Mouse (Mus musculus) forebrain, embryonic 13.5 days (tissue): ENCODE measurements around the gene Ptprn2. TPM values are rescaled to one million over a fixed set of nuclear protein-coding genes. Genes with fewer than 3 reads are reported as not detected.

Experiments
- ATAC-seq: fragments of 200-750 bp; cut with Nextera tagmentation; 2 replicates; pipeline ENCODE4 v1.8.0; 2017
- H3K27ac ChIP-seq: fragments of 300-500 bp; sonication (generic); 2 replicates; pipeline ENCODE4 v1.5.1; 2015; ENCODE audit warnings: inconsistent platforms, mild to moderate bottlenecking, moderate library complexity
- H3K27me3 ChIP-seq: fragments of 300-500 bp; sonication (generic); 2 replicates; pipeline ENCODE4 v1.6.1; 2015; ENCODE audit warnings: mild to moderate bottlenecking, inconsistent platforms
- H3K36me3 ChIP-seq: fragments of 300-500 bp; sonication (generic); 2 replicates; pipeline ENCODE4 v1.6.1; 2015; ENCODE audit warnings: mild to moderate bottlenecking, inconsistent platforms; ENCODE audit not compliant: poor library complexity, severe bottlenecking
- H3K4me1 ChIP-seq: fragments of 300-500 bp; sonication (generic); 2 replicates; pipeline ENCODE4 v1.6.1; 2015; ENCODE audit warnings: inconsistent platforms
- H3K4me2 ChIP-seq: fragments of 300-500 bp; sonication (generic); 2 replicates; pipeline ENCODE4 v1.6.1; 2015; ENCODE audit warnings: inconsistent platforms, mild to moderate bottlenecking, moderate library complexity
- H3K4me3 ChIP-seq: fragments of 300-500 bp; sonication (generic); 2 replicates; pipeline ENCODE4 v1.5.1; 2015; ENCODE audit warnings: mild to moderate bottlenecking, inconsistent platforms
- H3K9ac ChIP-seq: fragments of 300-500 bp; sonication (generic); 2 replicates; pipeline ENCODE4 v1.6.1; 2015; ENCODE audit warnings: mild to moderate bottlenecking, inconsistent platforms
- H3K9me3 ChIP-seq: fragments of 300-500 bp; sonication (generic); replicated peaks from 2 replicates; pipeline ENCODE4 v1.6.1; 2016; ENCODE audit warnings: inconsistent platforms
- WGBS: fragments of 180-500 bp; shearing (Covaris S2); methylation state at CpG from one replicate; pipeline ENCODE4 v1.1.7; 2015; 5-methylcytosine and 5-hydroxymethylcytosine counted together
- polyA plus RNA-seq: library from polyadenylated mRNA; unstranded; fragments of >200 nt; fragmentation: Nextera tagmentation; extraction: Ambion mirVana; gene quantifications from 2 replicates; pipeline ENCODE4 v1.2.1, GENCODE M21; 2015

The Ptprn2 gene
- polyA plus RNA-seq, 1 experiment from 2014 or later = 6.6 TPM

GRCm38 (mm10) chr12:116770911-116771310, 285.4 kb downstream of the Ptprn2 start:
- no peak overlapping the region for H3K4me3 ChIP-seq
- H3K9ac ChIP-seq = no peak overlapping the region
- H3K36me3 ChIP-seq = no peaks in the 10 kb centered on the region
- peak overlapping the region; percentile 20; the same call in 1 of the 2 replicates for H3K27ac ChIP-seq
- H3K4me2 ChIP-seq = no peak overlapping the region
- 45% methylated on average over 6 of the region's 6 CpGs for WGBS
- H3K4me1 ChIP-seq = peaks cover 17% of the 10 kb centered on the region
- H3K27me3 ChIP-seq = no peaks in the 10 kb centered on the region
- 0 out of 2 replicates have a peak, but pooled peaks have one; percentile 31 for ATAC-seq
- H3K9me3 ChIP-seq = no peaks in the 10 kb centered on the region

- peak; percentile 54; the same call in 1 of the 2 replicates for ATAC-seq
- WGBS = 77% methylated on average over 4 of the region's 4 CpGs
Observed at GRCm38 (mm10) chr12:116771493-116771892, 286.0 kb downstream of the Ptprn2 start.

GRCm38 (mm10) chr12:116772081-116772566, 286.6 kb downstream of the Ptprn2 start:
- WGBS = 33% methylated on average over 7 of the region's 7 CpGs
- no peak overlapping the region for H3K9ac ChIP-seq
- peaks cover 17% of the 10 kb centered on the region for H3K4me1 ChIP-seq
- no peak overlapping the region for H3K4me3 ChIP-seq
- H3K9me3 ChIP-seq = no peaks in the 10 kb centered on the region
- no peaks in the 10 kb centered on the region for H3K27me3 ChIP-seq
- H3K27ac ChIP-seq = peak overlapping the region; percentile 27; the same call in 1 of the 2 replicates
- no peaks in the 10 kb centered on the region for H3K36me3 ChIP-seq
- H3K4me2 ChIP-seq = no peak overlapping the region
- peak; percentile 77 for ATAC-seq

More at GRCm38 (mm10) chr12:116771493-116771892, 286.0 kb downstream of the Ptprn2 start:
- H3K4me3 ChIP-seq = no peak overlapping the region
- H3K27ac ChIP-seq = peak overlapping the region; percentile 20; the same call in 1 of the 2 replicates
- H3K4me1 ChIP-seq = peaks cover 17% of the 10 kb centered on the region
- no peak overlapping the region for H3K4me2 ChIP-seq
- no peaks in the 10 kb centered on the region for H3K36me3 ChIP-seq
- no peak overlapping the region for H3K9ac ChIP-seq
- H3K9me3 ChIP-seq = no peaks in the 10 kb centered on the region
- H3K27me3 ChIP-seq = no peaks in the 10 kb centered on the region

- no peak overlapping the region for H3K27ac ChIP-seq
- H3K9me3 ChIP-seq = no peaks in the 10 kb centered on the region
- H3K4me1 ChIP-seq = peaks cover 26% of the 10 kb centered on the region
- no peak for ATAC-seq
- 94% methylated on average over 3 of the region's 3 CpGs for WGBS
- no peak overlapping the region for H3K4me3 ChIP-seq
- no peak overlapping the region for H3K9ac ChIP-seq
- H3K4me2 ChIP-seq = no peak overlapping the region
- no peaks in the 10 kb centered on the region for H3K27me3 ChIP-seq
- H3K36me3 ChIP-seq = no peaks in the 10 kb centered on the region
Observed at GRCm38 (mm10) chr12:116773344-116773743, 287.8 kb downstream of the Ptprn2 start.

- H3K9ac ChIP-seq = no peak overlapping the region
- ATAC-seq = no peak
- H3K36me3 ChIP-seq = no peaks in the 10 kb centered on the region
- no peak overlapping the region for H3K4me3 ChIP-seq
- H3K27ac ChIP-seq = no peak overlapping the region
- 93% methylated on average over 8 of the region's 8 CpGs for WGBS
- peaks cover 25% of the 10 kb centered on the region for H3K4me1 ChIP-seq
- no peak overlapping the region for H3K4me2 ChIP-seq
- H3K27me3 ChIP-seq = no peaks in the 10 kb centered on the region
- no peaks in the 10 kb centered on the region for H3K9me3 ChIP-seq
Observed at GRCm38 (mm10) chr12:116776447-116776846, 290.9 kb downstream of the Ptprn2 start.

- WGBS = 38% methylated on average over 4 of the region's 4 CpGs
- Histone ChIP-seq H3K27ac (peak overlapping the region; percentile 19; the same call in 1 of the 2 replicates), H3K4me1 (peaks cover 15% of the 10 kb centered on the region), H3K4me2 (no peak overlapping the region), H3K4me3 (no peak overlapping the region), H3K36me3 (no peaks in the 10 kb centered on the region), H3K27me3 (no peaks in the 10 kb centered on the region), H3K9me3 (no peaks in the 10 kb centered on the region), H3K9ac (no peak overlapping the region)
- peak; percentile 62; the same call in 1 of the 2 replicates for ATAC-seq
Observed at GRCm38 (mm10) chr12:116778095-116779090, 292.9 kb downstream of the Ptprn2 start.

GRCm38 (mm10) chr12:116780419-116780818, 294.9 kb downstream of the Ptprn2 start:
- no peak for ATAC-seq
- no peak overlapping the region for H3K9ac ChIP-seq
- WGBS = 89% methylated on average over 1 of the region's 1 CpGs

GRCm38 (mm10) chr12:116785731-116786130, 300.2 kb downstream of the Ptprn2 start:
- Histone ChIP-seq H3K9ac (no peak overlapping the region), H3K4me1 (no peaks in the 10 kb centered on the region; the same call in 1 of the 2 replicates), H3K9me3 (no peaks in the 10 kb centered on the region), H3K4me2 (no peak overlapping the region), H3K27me3 (no peaks in the 10 kb centered on the region), H3K27ac (no peak overlapping the region), H3K36me3 (no peaks in the 10 kb centered on the region), H3K4me3 (no peak overlapping the region)
- ATAC-seq = no peak
- 97% methylated on average over 3 of the region's 3 CpGs for WGBS

More at GRCm38 (mm10) chr12:116780419-116780818, 294.9 kb downstream of the Ptprn2 start:
- Histone ChIP-seq H3K27ac (no peak overlapping the region), H3K36me3 (no peaks in the 10 kb centered on the region), H3K9me3 (no peaks in the 10 kb centered on the region), H3K4me1 (peaks cover 15% of the 10 kb centered on the region), H3K4me2 (no peak overlapping the region), H3K4me3 (no peak overlapping the region), H3K27me3 (no peaks in the 10 kb centered on the region)

GRCm38 (mm10) chr12:116788346-116788745, 302.8 kb downstream of the Ptprn2 start:
- no peaks in the 10 kb centered on the region for H3K36me3 ChIP-seq
- H3K9me3 ChIP-seq = no peaks in the 10 kb centered on the region
- ATAC-seq = no peak
- H3K27me3 ChIP-seq = no peaks in the 10 kb centered on the region
- 84% methylated on average over 3 of the region's 3 CpGs for WGBS
- H3K4me2 ChIP-seq = no peak overlapping the region
- no peak overlapping the region for H3K4me3 ChIP-seq
- no peak overlapping the region for H3K27ac ChIP-seq
- H3K4me1 ChIP-seq = no peaks in the 10 kb centered on the region; the same call in 1 of the 2 replicates
- no peak overlapping the region for H3K9ac ChIP-seq

GRCm38 (mm10) chr12:116803331-116803730, 317.8 kb downstream of the Ptprn2 start:
- Histone ChIP-seq H3K9me3 (no peaks in the 10 kb centered on the region), H3K9ac (no peak overlapping the region), H3K27me3 (no peaks in the 10 kb centered on the region), H3K4me3 (no peak overlapping the region), H3K4me1 (no peaks in the 10 kb centered on the region), H3K27ac (no peak overlapping the region), H3K4me2 (no peak overlapping the region), H3K36me3 (no peaks in the 10 kb centered on the region)
- ATAC-seq = no peak
- WGBS = 87% methylated on average over 5 of the region's 5 CpGs

GRCm38 (mm10) chr12:116804712-116805111, 319.2 kb downstream of the Ptprn2 start:
- no peaks in the 10 kb centered on the region for H3K4me1 ChIP-seq
- H3K27ac ChIP-seq = no peak overlapping the region
- ATAC-seq = no peak
- H3K36me3 ChIP-seq = no peaks in the 10 kb centered on the region
- no peak overlapping the region for H3K4me3 ChIP-seq
- no peak overlapping the region for H3K4me2 ChIP-seq
- H3K9me3 ChIP-seq = no peaks in the 10 kb centered on the region
- H3K9ac ChIP-seq = no peak overlapping the region
- no peaks in the 10 kb centered on the region for H3K27me3 ChIP-seq
- 78% methylated on average over 2 of the region's 2 CpGs for WGBS

GRCm38 (mm10) chr12:116805129-116805809, 319.7 kb downstream of the Ptprn2 start:
- Histone ChIP-seq H3K27ac (no peak overlapping the region), H3K4me3 (no peak overlapping the region), H3K4me1 (no peaks in the 10 kb centered on the region), H3K9me3 (no peaks in the 10 kb centered on the region), H3K27me3 (no peaks in the 10 kb centered on the region), H3K4me2 (no peak overlapping the region), H3K9ac (no peak overlapping the region), H3K36me3 (no peaks in the 10 kb centered on the region)
- peak; percentile 30; the same call in 1 of the 2 replicates for ATAC-seq
- 81% methylated on average over 2 of the region's 2 CpGs for WGBS
